Mouse (Mus musculus): ENCODE data around the gene Mad2l1bp. TPM values are rescaled to one million over a fixed set of nuclear protein-coding genes. Genes with fewer than 3 reads are reported as not detected.

The Mad2l1bp gene
- polyA plus RNA-seq, 1 experiment from 2014 or later, result 39.7 TPM

GRCm38 (mm10) chr17:46168318-46168717, 15.0 kb upstream of the Mad2l1bp start:
- WGBS, result 52% methylated on average over 5 of the region's 5 CpGs
- H3K36me3 ChIP-seq (ENCODE audit: control insufficient read depth, insufficient read depth, low read length), result peaks cover 40% of the 10 kb centered on the region
- no peak overlapping the region for H3K9ac ChIP-seq (ENCODE audit: low read length)
- H3K27me3 ChIP-seq (ENCODE audit: control insufficient read depth, insufficient read depth, low read length), result no peaks in the 10 kb centered on the region
- DNase-seq (ENCODE audit: low spot score) (no peak), ATAC-seq (ENCODE audit: insufficient number of reproducible peaks, low FRiP score, low TSS enrichment, low read depth) (no peak)
- no peaks in the 10 kb centered on the region for H3K9me3 ChIP-seq (ENCODE audit: control insufficient read depth, low read length)
- no peak overlapping the region for H3K4me2 ChIP-seq (ENCODE audit: low read depth, severe bottlenecking)
- no peaks in the 10 kb centered on the region for H3K4me1 ChIP-seq (ENCODE audit: control insufficient read depth, insufficient read depth, low read length)
- no peak overlapping the region for H3K4me3 ChIP-seq (ENCODE audit: low read depth, low read length)
- no peak overlapping the region for H3K27ac ChIP-seq (replicated peaks; ENCODE audit: low read depth, low read length)

DNA sequence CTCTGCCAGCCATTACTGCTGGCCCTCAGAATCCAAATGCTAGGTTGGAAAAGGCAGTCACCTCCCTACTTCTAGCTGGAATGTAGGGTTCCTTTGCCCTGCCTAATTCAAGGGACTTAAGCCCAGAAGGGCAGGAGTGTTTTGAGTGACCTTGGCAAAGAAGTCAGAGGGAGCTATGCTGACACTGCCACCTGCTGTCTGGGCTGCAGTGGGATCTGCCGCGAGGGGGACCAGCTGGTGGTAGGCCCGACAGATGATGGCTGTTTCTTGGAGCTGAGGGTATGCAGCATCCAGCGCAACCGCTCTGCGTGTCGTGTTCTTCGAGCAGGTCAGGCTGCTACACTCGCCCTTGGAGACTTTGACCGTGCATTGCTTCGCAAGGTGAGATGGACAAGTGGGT, 13.7 kb upstream of the Mad2l1bp start:
- no peak overlapping the region for H3K4me2 ChIP-seq (ENCODE audit: low read depth, severe bottlenecking)
- WGBS, result 89% methylated on average over 11 of the region's 11 CpGs
- no peaks in the 10 kb centered on the region; the same call in 1 of the 2 replicates for H3K4me1 ChIP-seq (ENCODE audit: control insufficient read depth, insufficient read depth, low read length)
- H3K9ac ChIP-seq (ENCODE audit: low read length), result no peak overlapping the region
- H3K36me3 ChIP-seq (ENCODE audit: control insufficient read depth, insufficient read depth, low read length), result peaks cover 40% of the 10 kb centered on the region
- no peaks in the 10 kb centered on the region for H3K9me3 ChIP-seq (ENCODE audit: control insufficient read depth, low read length)
- DNase-seq (ENCODE audit: low spot score) (no peak), ATAC-seq (ENCODE audit: insufficient number of reproducible peaks, low FRiP score, low TSS enrichment, low read depth) (no peak)
- H3K27me3 ChIP-seq (ENCODE audit: control insufficient read depth, insufficient read depth, low read length), result no peaks in the 10 kb centered on the region
- H3K27ac ChIP-seq (replicated peaks; ENCODE audit: low read depth, low read length), result no peak overlapping the region
- no peak overlapping the region for H3K4me3 ChIP-seq (ENCODE audit: low read depth, low read length)

DNA sequence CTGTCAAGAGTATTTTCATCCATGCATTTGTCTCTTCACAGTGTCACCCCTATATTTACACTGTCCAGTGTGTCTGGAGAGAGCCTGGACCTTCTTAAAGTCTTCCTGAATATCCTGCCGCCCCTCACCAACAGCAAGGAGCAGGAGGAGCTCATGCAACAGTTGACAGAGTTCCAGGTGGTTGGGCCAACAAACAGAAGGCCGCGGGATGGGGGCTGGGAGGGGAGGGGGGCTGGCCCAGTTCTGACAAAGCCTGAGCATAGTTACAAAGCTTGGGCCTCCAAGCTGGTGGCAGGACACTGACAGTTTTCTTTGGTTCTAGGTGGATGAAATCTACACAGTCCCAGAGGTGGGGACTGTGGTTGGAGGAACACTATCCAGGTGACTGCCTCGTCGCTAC, 12.9 kb upstream of the Mad2l1bp start:
- DNase-seq (ENCODE audit: low spot score), result no peak
- H3K27me3 ChIP-seq (ENCODE audit: control insufficient read depth, insufficient read depth, low read length), result no peaks in the 10 kb centered on the region
- no peak overlapping the region for H3K4me2 ChIP-seq (ENCODE audit: low read depth, severe bottlenecking)
- H3K4me1 ChIP-seq (ENCODE audit: control insufficient read depth, insufficient read depth, low read length), result no peaks in the 10 kb centered on the region; the same call in 1 of the 2 replicates
- H3K9ac ChIP-seq (ENCODE audit: low read length), result no peak overlapping the region
- H3K9me3 ChIP-seq (ENCODE audit: control insufficient read depth, low read length), result no peaks in the 10 kb centered on the region
- WGBS, result 91% methylated on average over 5 of the region's 5 CpGs
- peaks cover 40% of the 10 kb centered on the region for H3K36me3 ChIP-seq (ENCODE audit: control insufficient read depth, insufficient read depth, low read length)
- no peak for ATAC-seq (ENCODE audit: insufficient number of reproducible peaks, low FRiP score, low TSS enrichment, low read depth)
- H3K4me3 ChIP-seq (ENCODE audit: low read depth, low read length), result no peak overlapping the region
- H3K27ac ChIP-seq (replicated peaks; ENCODE audit: low read depth, low read length), result no peak overlapping the region

DNA sequence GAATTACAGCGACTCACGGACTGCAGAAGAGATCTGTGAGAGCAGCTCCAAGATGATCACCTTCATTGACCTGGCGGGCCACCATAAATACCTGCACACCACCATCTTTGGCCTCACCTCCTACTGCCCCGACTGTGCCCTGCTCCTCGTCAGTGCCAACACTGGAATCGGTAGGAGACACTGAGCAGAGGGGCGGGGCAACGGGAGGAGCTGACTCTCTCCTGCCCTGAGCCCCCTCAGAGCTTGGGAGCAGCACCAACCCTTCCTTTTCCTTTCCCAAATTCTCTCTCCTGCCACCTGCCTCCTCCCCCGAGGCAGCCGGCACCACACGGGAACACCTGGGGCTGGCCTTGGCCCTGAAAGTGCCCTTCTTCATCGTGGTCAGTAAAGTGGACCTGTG, 12.1 kb upstream of the Mad2l1bp start:
- Histone ChIP-seq H3K9me3 (ENCODE audit: control insufficient read depth, low read length) (no peaks in the 10 kb centered on the region), H3K36me3 (ENCODE audit: control insufficient read depth, insufficient read depth, low read length) (peaks cover 40% of the 10 kb centered on the region), H3K4me1 (ENCODE audit: control insufficient read depth, insufficient read depth, low read length) (no peaks in the 10 kb centered on the region; the same call in 1 of the 2 replicates), H3K4me2 (ENCODE audit: low read depth, severe bottlenecking) (no peak overlapping the region), H3K9ac (ENCODE audit: low read length) (no peak overlapping the region), H3K27ac (replicated peaks; ENCODE audit: low read depth, low read length) (no peak overlapping the region), H3K4me3 (ENCODE audit: low read depth, low read length) (no peak overlapping the region), H3K27me3 (ENCODE audit: control insufficient read depth, insufficient read depth, low read length) (no peaks in the 10 kb centered on the region)
- ATAC-seq (ENCODE audit: insufficient number of reproducible peaks, low FRiP score, low TSS enrichment, low read depth) (no peak), DNase-seq (ENCODE audit: low spot score) (no peak)
- WGBS, result 91% methylated on average over 12 of the region's 12 CpGs

DNA sequence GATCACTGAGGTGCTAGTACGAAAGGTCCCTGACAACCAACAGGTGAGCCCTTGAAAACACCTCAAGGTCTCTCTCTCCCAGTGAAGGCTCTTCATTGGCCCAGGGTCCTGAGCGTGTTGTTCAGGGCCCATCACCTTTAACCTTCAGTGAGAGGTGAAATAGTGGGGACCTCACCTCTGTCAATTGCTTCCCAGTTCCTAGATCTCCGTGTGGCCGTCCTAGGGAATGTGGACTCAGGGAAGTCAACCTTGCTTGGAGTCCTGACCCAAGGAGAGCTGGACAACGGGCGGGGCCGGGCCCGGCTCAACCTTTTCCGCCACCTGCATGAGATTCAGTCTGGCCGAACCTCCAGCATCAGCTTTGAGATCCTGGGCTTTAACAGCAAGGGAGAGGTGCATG, 11.4 kb upstream of the Mad2l1bp start:
- ATAC-seq (ENCODE audit: insufficient number of reproducible peaks, low FRiP score, low TSS enrichment, low read depth), result no peak
- H3K4me3 ChIP-seq (ENCODE audit: low read depth, low read length), result no peak overlapping the region
- no peak for DNase-seq (ENCODE audit: low spot score)
- H3K4me1 ChIP-seq (ENCODE audit: control insufficient read depth, insufficient read depth, low read length), result peaks cover 1% of the 10 kb centered on the region; the same call in 1 of the 2 replicates
- no peak overlapping the region for H3K9ac ChIP-seq (ENCODE audit: low read length)
- H3K27me3 ChIP-seq (ENCODE audit: control insufficient read depth, insufficient read depth, low read length), result no peaks in the 10 kb centered on the region
- peaks cover 40% of the 10 kb centered on the region for H3K36me3 ChIP-seq (ENCODE audit: control insufficient read depth, insufficient read depth, low read length)
- 95% methylated on average over 10 of the region's 10 CpGs for WGBS
- no peak overlapping the region for H3K27ac ChIP-seq (replicated peaks; ENCODE audit: low read depth, low read length)
- H3K4me2 ChIP-seq (ENCODE audit: low read depth, severe bottlenecking), result no peak overlapping the region
- H3K9me3 ChIP-seq (ENCODE audit: control insufficient read depth, low read length), result no peaks in the 10 kb centered on the region

DNA sequence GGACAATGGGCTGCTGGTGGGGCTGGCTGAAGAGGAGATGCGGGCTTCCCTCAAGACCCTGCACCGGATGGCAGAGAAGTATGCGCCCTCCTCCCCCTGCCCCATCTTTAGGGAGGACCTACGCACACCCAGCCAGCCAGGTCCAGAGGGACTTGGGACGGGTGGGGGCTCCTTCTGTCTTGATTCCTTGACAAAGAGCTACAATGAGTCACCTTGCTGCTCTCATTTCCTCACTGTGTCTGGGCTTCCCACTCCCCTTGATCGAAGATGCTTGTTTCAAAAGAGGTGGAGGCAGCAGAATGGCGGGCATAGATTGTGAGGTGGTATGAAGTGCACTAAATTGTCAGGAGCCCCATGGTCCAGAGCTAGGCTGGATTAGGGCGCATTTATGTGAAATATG, 10.9 kb upstream of the Mad2l1bp start:
- Histone ChIP-seq H3K36me3 (ENCODE audit: control insufficient read depth, insufficient read depth, low read length) (peaks cover 36% of the 10 kb centered on the region), H3K27me3 (ENCODE audit: control insufficient read depth, insufficient read depth, low read length) (no peaks in the 10 kb centered on the region), H3K4me2 (ENCODE audit: low read depth, severe bottlenecking) (no peak overlapping the region), H3K9me3 (ENCODE audit: control insufficient read depth, low read length) (no peaks in the 10 kb centered on the region), H3K27ac (replicated peaks; ENCODE audit: low read depth, low read length) (no peak overlapping the region), H3K4me1 (ENCODE audit: control insufficient read depth, insufficient read depth, low read length) (peaks cover 4% of the 10 kb centered on the region; the same call in 1 of the 2 replicates), H3K4me3 (ENCODE audit: low read depth, low read length) (no peak overlapping the region), H3K9ac (ENCODE audit: low read length) (no peak overlapping the region)
- DNase-seq (ENCODE audit: low spot score) (no peak), ATAC-seq (ENCODE audit: insufficient number of reproducible peaks, low FRiP score, low TSS enrichment, low read depth) (no peak)
- WGBS, result 95% methylated on average over 8 of the region's 8 CpGs

- H3K4me2 ChIP-seq (ENCODE audit: low read depth, severe bottlenecking), result no peak overlapping the region
- H3K36me3 ChIP-seq (ENCODE audit: control insufficient read depth, insufficient read depth, low read length), result peaks cover 30% of the 10 kb centered on the region
- peaks cover 4% of the 10 kb centered on the region; the same call in 1 of the 2 replicates for H3K4me1 ChIP-seq (ENCODE audit: control insufficient read depth, insufficient read depth, low read length)
- H3K4me3 ChIP-seq (ENCODE audit: low read depth, low read length), result no peak overlapping the region
- H3K27ac ChIP-seq (replicated peaks; ENCODE audit: low read depth, low read length), result no peak overlapping the region
- DNase-seq (ENCODE audit: low spot score) (no peak), ATAC-seq (ENCODE audit: insufficient number of reproducible peaks, low FRiP score, low TSS enrichment, low read depth) (no peak)
- no peak overlapping the region for H3K9ac ChIP-seq (ENCODE audit: low read length)
- H3K27me3 ChIP-seq (ENCODE audit: control insufficient read depth, insufficient read depth, low read length), result no peaks in the 10 kb centered on the region
- WGBS, result 86% methylated on average over 9 of the region's 9 CpGs
- no peaks in the 10 kb centered on the region for H3K9me3 ChIP-seq (ENCODE audit: control insufficient read depth, low read length)
These were observed 9.6 kb upstream of the Mad2l1bp start for GRCm38 (mm10) chr17:46162951-46163421.

GRCm38 (mm10) chr17:46162551-46162950, 9.2 kb upstream of the Mad2l1bp start:
- H3K9me3 ChIP-seq (ENCODE audit: control insufficient read depth, low read length), result no peaks in the 10 kb centered on the region
- peaks cover 4% of the 10 kb centered on the region; the same call in 1 of the 2 replicates for H3K4me1 ChIP-seq (ENCODE audit: control insufficient read depth, insufficient read depth, low read length)
- H3K27me3 ChIP-seq (ENCODE audit: control insufficient read depth, insufficient read depth, low read length), result no peaks in the 10 kb centered on the region
- H3K27ac ChIP-seq (replicated peaks; ENCODE audit: low read depth, low read length), result no peak overlapping the region
- H3K4me3 ChIP-seq (ENCODE audit: low read depth, low read length), result no peak overlapping the region
- H3K36me3 ChIP-seq (ENCODE audit: control insufficient read depth, insufficient read depth, low read length), result peaks cover 27% of the 10 kb centered on the region
- no peak overlapping the region for H3K4me2 ChIP-seq (ENCODE audit: low read depth, severe bottlenecking)
- no peak for ATAC-seq (ENCODE audit: insufficient number of reproducible peaks, low FRiP score, low TSS enrichment, low read depth)
- WGBS, result 94% methylated on average over 7 of the region's 7 CpGs
- no peak for DNase-seq (ENCODE audit: low spot score)
- no peak overlapping the region for H3K9ac ChIP-seq (ENCODE audit: low read length)

GRCm38 (mm10) chr17:46161710-46162109, 8.4 kb upstream of the Mad2l1bp start:
- WGBS, result 50% methylated on average over 9 of the region's 9 CpGs
- H3K4me3 ChIP-seq (ENCODE audit: low read depth, low read length), result peak overlapping the region; percentile 77
- no peak for ATAC-seq (ENCODE audit: insufficient number of reproducible peaks, low FRiP score, low TSS enrichment, low read depth)
- no peaks in the 10 kb centered on the region for H3K27me3 ChIP-seq (ENCODE audit: control insufficient read depth, insufficient read depth, low read length)
- peak overlapping the region; percentile 79 for H3K9ac ChIP-seq (ENCODE audit: low read length)
- H3K27ac ChIP-seq (replicated peaks; ENCODE audit: low read depth, low read length), result no peak overlapping the region
- peaks cover 4% of the 10 kb centered on the region; the same call in 1 of the 2 replicates for H3K4me1 ChIP-seq (ENCODE audit: control insufficient read depth, insufficient read depth, low read length)
- no peaks in the 10 kb centered on the region for H3K9me3 ChIP-seq (ENCODE audit: control insufficient read depth, low read length)
- peaks cover 23% of the 10 kb centered on the region for H3K36me3 ChIP-seq (ENCODE audit: control insufficient read depth, insufficient read depth, low read length)
- DNase-seq (ENCODE audit: low spot score), result no peak
- H3K4me2 ChIP-seq (ENCODE audit: low read depth, severe bottlenecking), result peak overlapping the region; percentile 76

Measured in limb, embryonic 11.5 days (tissue).